ENCODE assay signal across 8 mouse cellular contexts in the genomic region with DNA sequence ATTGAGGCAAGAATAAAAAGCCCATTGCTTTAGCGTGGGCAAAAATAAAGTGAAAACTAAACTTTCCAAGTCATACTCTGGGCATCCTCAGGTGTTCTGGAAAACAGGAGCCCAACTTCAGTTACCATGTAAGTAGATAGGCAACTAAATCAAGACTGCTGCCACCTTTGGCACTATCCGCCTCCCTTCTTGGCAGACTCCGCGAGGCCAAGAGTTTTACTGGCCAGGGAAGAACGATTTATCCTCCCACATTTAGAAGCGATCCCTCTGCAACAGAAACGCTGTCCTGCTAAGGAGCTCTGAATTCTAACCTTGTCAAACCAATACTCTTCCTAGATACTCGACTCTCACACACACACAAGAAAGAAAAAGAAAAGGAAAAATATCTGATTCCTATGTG. TPM values are rescaled to one million over a fixed set of nuclear protein-coding genes. Genes with fewer than 3 reads are reported as not detected.
A peak's percentile ranks its signal among the peaks of the same experiment; 100 is the strongest.
DNase-seq lines count a peak whose midpoint lies in the region; ATAC-seq and TF ChIP-seq lines count a peak whose summit lies in the region.

No protein-coding gene starts in this region.

- DNase-seq in ES-E14 (ENCODE audit: low read depth, low spot score): no peak
- peak; percentile 77 for DNase-seq in brain, adult 2 months (ENCODE audit: low read depth, low spot score)
- DNase-seq in gastrocnemius, adult 18-20 months (ENCODE audit: low spot score): peak; percentile 78
- DNase-seq in lung, adult 2 months: no peak
- no peak for DNase-seq in B cell, adult 2 months
- DNase-seq in left cerebral cortex, adult 8-10 months (ENCODE audit: low spot score in 2 of 2): no peak

- ATAC-seq in intestine, postnatal 0 days: no peak

- no peaks in the 10 kb centered on the region for H3K27me3 ChIP-seq in intestine, postnatal 0 days (replicated peaks; ENCODE audit: control insufficient read depth, insufficient read depth, low read length)
- no peaks in the 10 kb centered on the region for H3K27me3 ChIP-seq in small intestine, adult 2 months (ENCODE audit: control insufficient read depth, insufficient read depth, low read length)

- peaks cover 3 to 10% of the 10 kb centered on the region in 2 experiments; a peak in 2 of 4 replicates for H3K4me1 ChIP-seq in ES-E14 (ENCODE audit: control insufficient read depth in 2 of 2, insufficient read depth in 2 of 2, low read length in 2 of 2, poor library complexity in 1 of 2)
- no peaks in the 10 kb centered on the region; the same call in 1 of the 2 replicates for H3K4me1 ChIP-seq in intestine, postnatal 0 days (replicated peaks; ENCODE audit: control insufficient read depth, insufficient read depth, low read length)
- peaks cover 23% of the 10 kb centered on the region for H3K4me1 ChIP-seq in lung, adult 2 months (ENCODE audit: control insufficient read depth, insufficient read depth, low read length)
- peaks cover 7% of the 10 kb centered on the region for H3K4me1 ChIP-seq in small intestine, adult 2 months (ENCODE audit: control insufficient read depth, insufficient read depth, insufficient read length, low read length)

- H3K4me3 ChIP-seq in ES-E14 (ENCODE audit: insufficient read depth in 1 of 2, low read depth in 1 of 2, low read length in 2 of 2, poor library complexity in 1 of 2, severe bottlenecking in 1 of 2): peak overlapping the region; percentile 82 to 98
- peak overlapping the region; percentile 88 for H3K4me3 ChIP-seq in intestine, postnatal 0 days (ENCODE audit: low read depth, low read length)
- H3K4me3 ChIP-seq in lung, adult 2 months (replicated peaks; ENCODE audit: extremely low read depth, low read depth, low read length): peak overlapping the region; percentile 67
- H3K4me3 ChIP-seq in small intestine, adult 2 months (ENCODE audit: low read depth, low read length): peak overlapping the region; percentile 24

- WGBS in intestine, postnatal 0 days: 6% methylated on average over 8 of the region's 8 CpGs
- WGBS in lung, adult 2 months: 12% methylated on average over 8 of the region's 8 CpGs
- WGBS in small intestine, adult 2 months: 10% methylated on average over 8 of the region's 8 CpGs

- no peaks in the 10 kb centered on the region for H3K9me3 ChIP-seq in ES-E14 (ENCODE audit: control insufficient read depth, insufficient read depth, low read depth, low read length)
- H3K9me3 ChIP-seq in intestine, postnatal 0 days (ENCODE audit: control insufficient read depth): no peaks in the 10 kb centered on the region

- H3K27ac ChIP-seq in ES-E14 (ENCODE audit: insufficient read depth, low read depth, low read length, poor library complexity, severe bottlenecking): no peak overlapping the region
- H3K27ac ChIP-seq in intestine, postnatal 0 days (ENCODE audit: low read depth, low read length): peak overlapping the region; percentile 99; the same call in 1 of the 2 replicates
- peak overlapping the region; percentile 0; the same call in 1 of the 2 replicates for H3K27ac ChIP-seq in small intestine, adult 2 months (ENCODE audit: insufficient read depth, low read depth, low read length)

- H3K36me3 ChIP-seq in ES-E14 (ENCODE audit: control insufficient read depth, insufficient read depth, low read length, poor library complexity, severe bottlenecking): no peaks in the 10 kb centered on the region; the same call in 1 of the 2 replicates
- no peaks in the 10 kb centered on the region for H3K36me3 ChIP-seq in intestine, postnatal 0 days (ENCODE audit: control insufficient read depth, insufficient read depth)
- H3K36me3 ChIP-seq in small intestine, adult 2 months (ENCODE audit: control insufficient read depth, insufficient read depth, low read length): 0 out of 2 replicates have a peak, but pooled peaks cover 2% of the 10 kb centered on the region

- no peak for TF ChIP-seq CTCF in intestine, postnatal 0 days (IDR thresholded peaks at IDR 0.05; ENCODE audit: low read depth)
- no peak for TF ChIP-seq CTCF in lung, adult 2 months (IDR thresholded peaks at IDR 0.05; ENCODE audit: insufficient read depth, low read length)
- no peak for TF ChIP-seq CTCF in small intestine, adult 2 months (IDR thresholded peaks at IDR 0.05; ENCODE audit: extremely low read depth, insufficient read length, insufficient replicate concordance, low read depth, low read length)

- peak overlapping the region; percentile 46; the same call in 1 of the 2 replicates for H3K9ac ChIP-seq in ES-E14 (ENCODE audit: insufficient read depth, low read depth, low read length, poor library complexity, severe bottlenecking)
- peak overlapping the region; percentile 98 for H3K9ac ChIP-seq in intestine, postnatal 0 days (ENCODE audit: low read depth, low read length)

- TF ChIP-seq POLR2A in lung, adult 2 months (IDR thresholded peaks at IDR 0.05; ENCODE audit: borderline replicate concordance, extremely low read depth, low read depth, low read length): no peak
- TF ChIP-seq POLR2A in small intestine, adult 2 months (IDR thresholded peaks at IDR 0.05; ENCODE audit: low read depth, low read length): no peak

- peak overlapping the region; percentile 75 for H3K4me2 ChIP-seq in intestine, postnatal 0 days (replicated peaks; ENCODE audit: low read depth)

- in situ Hi-C loops in ES-E14 (cut with MboI; ENCODE audit: low sequenced_read_pairs in 2 of 2, unreplicated experiment in 2 of 2): no loop called here

TF ChIP-seq in ES-E14, 5 proteins besides CTCF, POLR2A, EP300 and RAD21:
- TF ChIP-seq MAFK (IDR thresholded peaks at IDR 0.05; ENCODE audit: insufficient read depth, low read depth, low read length) (no peak), CHD2 (IDR thresholded peaks at IDR 0.05; ENCODE audit: low read depth, low read length) (no peak), ZNF384 (IDR thresholded peaks at IDR 0.05; ENCODE audit: low read depth, low read length) (no peak), ZC3H11A (IDR thresholded peaks at IDR 0.05; ENCODE audit: borderline replicate concordance, low read depth, low read length) (no peak), HCFC1 (IDR thresholded peaks at IDR 0.05; ENCODE audit: borderline replicate concordance, insufficient read depth, low read length) (no peak)

RNA-seq across cellular contexts. Expression of gene Map4k3, which starts 1.5 kb away (rescaled TPM):
- 22.3 and 24.1 TPM in 2 replicates for total RNA-seq in ES-E14 (2012; rRNA removed)
- total RNA-seq in gastrocnemius, adult 18-20 months (2021): 10 to 100 TPM; 11.8 to 14.9 TPM
- 13.5 and 13.8 TPM in 2 replicates for polyA plus RNA-seq in intestine, postnatal 0 days (2015; fragmentation: Nextera tagmentation; extraction: Ambion mirVana)
- 38.0 and 49.1 TPM in 2 replicates for polyA plus RNA-seq in lung, adult 2 months (2012; rRNA removed)
- 4.2 and 9.4 TPM in 2 replicates for polyA plus RNA-seq in small intestine, adult 2 months (2012; rRNA removed)
- total RNA-seq in left cerebral cortex, adult 8-10 months (2022): 10 to 100 TPM; 55.1 to 66.0 (median 61.1) TPM

Comparison
In these comparisons a context has a peak if more than half of its experiments do, and no peak if none do; other contexts are left out.
1. DNase-seq: peak in brain, adult 2 months (single experiment) and gastrocnemius, adult 18-20 months (single experiment); none in ES-E14 (single experiment), lung, adult 2 months (single experiment), B cell, adult 2 months (0 of 2) and left cerebral cortex, adult 8-10 months (0 of 2).
2. H3K4me3 ChIP-seq: peak in every context shown above with its lines; median percentile 90 in ES-E14; 88 in intestine, postnatal 0 days; 67 in lung, adult 2 months; 24 in small intestine, adult 2 months.